Mouse (Mus musculus) lung, postnatal 14 days (tissue): ENCODE results near the gene Prrx2.

ENCODE experiments used
- DNase-seq: peaks from one replicate; pipeline ENCODE4 v3.0.0; 2021

The Prrx2 gene

GRCm38 (mm10) chr2:30872669-30873068 lies 37.9 kb downstream of the Prrx2 start:
- DNase-seq, result no peak

DNA sequence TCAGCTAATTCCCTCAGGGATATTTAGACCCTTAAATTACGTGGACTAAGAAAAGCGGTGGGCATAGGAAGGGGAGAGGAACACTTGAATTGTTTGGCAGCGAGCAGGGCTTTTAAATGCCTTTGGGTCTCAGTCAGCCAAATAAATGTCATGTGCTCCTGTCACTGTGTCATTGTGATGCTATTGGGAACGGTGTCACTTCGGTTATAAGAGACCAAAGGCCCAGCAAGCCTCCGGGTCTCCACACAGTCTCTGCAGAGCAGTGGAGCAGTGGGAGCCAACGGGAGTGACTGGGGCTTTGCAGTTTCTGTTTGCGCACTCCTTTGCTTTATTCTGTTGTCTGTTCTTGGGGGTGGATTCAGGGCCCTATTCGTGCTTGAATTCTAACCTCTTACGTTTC lies 39.7 kb downstream of the Prrx2 start:
- DNase-seq, result no peak

DNA sequence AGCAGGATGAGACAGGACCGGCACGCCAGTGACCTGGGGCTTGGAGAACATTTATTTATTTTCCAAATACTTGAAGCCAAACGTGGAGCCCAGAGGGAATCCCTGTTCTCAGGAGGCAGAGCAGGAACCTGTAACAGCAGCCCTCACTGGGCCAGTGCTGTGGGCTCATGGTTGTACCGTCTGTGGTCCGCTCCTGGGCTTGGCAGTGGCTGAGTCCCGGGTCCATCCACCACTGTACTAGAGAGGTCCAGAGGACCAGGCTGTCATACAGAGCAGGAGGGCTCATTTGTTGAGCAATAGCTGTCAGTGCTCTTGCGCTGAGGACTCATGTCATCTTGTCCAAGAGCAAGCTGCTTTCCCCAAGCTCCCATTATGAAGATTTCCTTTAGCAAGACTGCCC lies 40.3 kb downstream of the Prrx2 start:
- no peak for DNase-seq

DNA sequence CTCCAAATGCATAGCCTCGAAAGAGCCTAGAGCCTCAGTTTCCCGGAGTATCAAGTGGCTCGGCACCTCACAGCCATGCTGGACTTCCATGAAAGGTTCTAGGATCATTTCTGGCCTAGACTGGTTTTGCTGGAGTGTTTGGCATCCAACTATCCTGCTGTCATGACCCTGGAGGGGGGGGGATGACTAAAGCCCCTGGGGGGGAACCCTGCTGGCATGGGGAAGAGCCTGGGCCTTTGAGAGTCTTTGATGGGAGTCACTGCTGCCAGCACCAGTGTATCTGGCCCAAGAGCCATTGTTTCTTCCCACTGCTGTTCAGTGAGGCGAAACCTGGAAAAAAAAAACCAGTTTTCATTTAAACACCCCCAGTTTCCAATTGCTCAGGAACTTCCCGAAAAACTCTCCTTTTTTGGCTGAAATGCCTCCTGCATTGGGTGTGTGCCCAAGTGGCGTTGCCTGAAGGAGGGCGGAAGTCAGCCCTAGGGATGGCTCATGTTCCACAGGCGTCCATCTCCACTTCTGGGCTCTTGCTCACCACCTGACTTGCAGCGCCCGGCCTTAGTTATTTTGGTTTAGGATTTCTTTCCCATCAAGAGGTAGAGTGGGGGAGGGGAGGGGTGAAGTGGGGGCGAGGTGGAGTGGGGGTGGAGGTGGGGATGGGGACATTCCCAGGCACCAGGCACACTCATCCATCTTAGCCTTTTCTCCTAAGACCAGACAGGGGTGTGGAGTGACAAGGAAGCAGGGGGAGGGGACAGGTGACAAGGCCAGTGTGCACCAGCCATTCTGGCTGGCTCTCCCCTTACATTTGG lies 41.1 kb downstream of the Prrx2 start:
- no peak for DNase-seq

GRCm38 (mm10) chr2:30879481-30879880 lies 44.7 kb downstream of the Prrx2 start:
- DNase-seq, result no peak

DNA sequence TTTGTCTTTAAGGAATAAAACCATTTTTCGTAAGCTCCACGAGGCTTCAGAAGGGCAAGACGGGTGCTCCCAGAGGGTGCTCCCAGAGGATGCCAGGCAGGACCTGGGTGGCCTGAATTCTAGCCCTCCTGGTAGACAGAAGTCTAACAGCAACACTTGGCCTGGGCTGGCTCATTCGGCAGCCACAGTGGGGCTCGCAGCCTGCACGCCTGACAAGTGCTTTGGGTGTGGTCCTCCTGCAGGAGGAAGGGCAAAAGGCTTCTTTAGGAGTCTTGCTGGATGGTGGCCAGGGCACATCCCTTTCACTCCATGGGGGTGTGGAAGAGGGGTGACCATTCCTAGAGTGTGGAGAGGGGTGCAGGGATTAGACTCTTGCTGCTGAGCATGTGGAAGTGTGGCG lies 46.4 kb downstream of the Prrx2 start:
- no peak for DNase-seq

DNA sequence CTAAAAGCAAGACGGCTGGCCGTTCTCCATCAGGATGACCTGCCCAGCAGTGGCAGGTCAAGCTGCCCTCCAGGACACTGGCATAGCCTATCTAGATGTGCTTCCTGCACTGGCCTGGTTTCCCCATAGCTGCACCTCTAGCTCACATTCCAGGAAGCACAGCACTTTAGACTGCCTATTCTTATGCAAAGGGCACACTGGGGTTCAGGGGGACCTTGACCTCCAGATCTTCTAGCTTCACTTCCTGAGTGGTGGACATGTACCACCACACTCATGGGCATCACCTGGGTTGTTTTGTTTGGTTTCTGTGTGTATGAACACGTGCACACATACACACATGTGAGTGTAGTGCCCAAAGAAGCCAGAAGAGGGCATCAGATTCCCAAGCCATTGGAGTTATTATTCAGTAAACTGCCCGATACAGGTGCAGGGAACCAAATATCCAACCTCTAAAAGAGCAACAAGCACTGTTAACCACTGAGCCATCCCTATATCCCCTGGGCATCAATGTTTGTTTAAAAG lies 50.1 kb downstream of the Prrx2 start:
- no peak for DNase-seq

DNA sequence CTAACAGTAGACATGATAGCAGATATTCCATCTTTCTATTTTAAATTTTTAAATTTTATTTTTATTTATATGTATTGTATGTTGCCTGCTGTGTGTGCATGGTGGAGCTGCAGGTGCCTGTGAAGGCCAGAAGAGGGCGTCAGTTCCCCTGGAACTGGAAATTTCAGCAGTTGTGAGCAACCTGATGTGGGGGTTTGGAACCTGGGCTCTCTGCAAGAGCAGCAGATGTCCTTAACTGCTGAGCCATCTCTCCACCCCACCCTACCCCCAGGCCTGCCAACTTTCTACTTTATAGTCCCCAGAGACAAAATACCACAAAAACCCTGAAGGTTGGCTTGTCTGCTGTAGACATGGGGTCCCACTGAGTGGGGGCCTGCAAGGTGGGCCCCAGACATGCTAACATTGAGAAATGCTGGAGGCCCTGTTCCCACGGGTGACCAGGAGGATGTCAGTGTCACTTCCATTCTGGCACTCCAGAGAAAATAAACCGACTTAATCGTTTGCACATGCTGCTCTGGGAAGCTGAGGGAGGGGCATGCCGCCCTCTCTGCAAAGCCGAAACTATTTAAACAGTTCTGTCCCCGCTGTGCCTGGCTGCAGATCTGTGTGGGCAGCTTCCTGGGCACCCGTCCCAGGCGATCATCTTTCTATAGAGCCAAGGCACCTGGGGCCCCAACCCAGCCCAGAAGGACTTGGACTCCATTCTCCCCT lies 50.8 kb downstream of the Prrx2 start:
- DNase-seq, result peak; percentile 18

DNA sequence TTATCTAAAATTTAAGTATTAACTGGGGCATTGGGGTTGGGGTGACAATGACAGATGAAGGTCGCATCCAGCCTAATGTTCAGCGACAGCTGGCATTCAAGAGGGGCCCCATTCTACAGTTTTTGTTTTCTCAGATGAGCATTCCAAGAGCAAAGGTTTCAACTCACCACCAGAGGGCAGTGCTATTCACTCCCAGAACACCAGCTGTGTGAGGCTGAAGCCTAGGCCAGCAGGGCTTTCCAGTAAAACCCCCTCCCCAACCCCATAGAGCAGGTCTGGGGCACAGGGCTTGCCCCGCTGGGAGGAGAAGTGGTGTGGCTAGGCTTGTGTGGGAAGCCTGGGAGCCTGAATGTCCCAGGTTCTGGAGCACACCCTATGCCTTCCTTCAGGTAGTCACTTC lies 56.2 kb downstream of the Prrx2 start:
- peak; percentile 69 for DNase-seq

DNA sequence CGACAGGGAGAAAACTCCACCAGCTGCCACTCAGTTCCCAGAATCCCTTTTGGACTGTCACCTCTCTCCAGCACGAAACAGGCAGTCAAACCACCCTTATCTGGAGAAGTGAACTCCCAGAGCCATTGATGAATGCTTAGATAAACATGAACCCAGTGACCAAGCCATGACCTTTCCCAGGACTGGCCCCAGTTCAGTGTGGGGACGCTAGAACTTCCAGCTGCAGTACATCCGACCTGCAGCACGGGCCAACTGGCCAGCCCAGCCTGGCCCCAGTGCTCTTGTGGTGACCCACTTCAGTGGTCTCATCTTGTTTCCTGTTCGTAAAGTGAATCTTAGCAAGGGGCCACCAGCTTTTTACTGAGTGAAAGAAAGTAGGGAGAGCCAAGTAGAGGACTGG lies 58.6 kb downstream of the Prrx2 start:
- DNase-seq, result no peak

DNA sequence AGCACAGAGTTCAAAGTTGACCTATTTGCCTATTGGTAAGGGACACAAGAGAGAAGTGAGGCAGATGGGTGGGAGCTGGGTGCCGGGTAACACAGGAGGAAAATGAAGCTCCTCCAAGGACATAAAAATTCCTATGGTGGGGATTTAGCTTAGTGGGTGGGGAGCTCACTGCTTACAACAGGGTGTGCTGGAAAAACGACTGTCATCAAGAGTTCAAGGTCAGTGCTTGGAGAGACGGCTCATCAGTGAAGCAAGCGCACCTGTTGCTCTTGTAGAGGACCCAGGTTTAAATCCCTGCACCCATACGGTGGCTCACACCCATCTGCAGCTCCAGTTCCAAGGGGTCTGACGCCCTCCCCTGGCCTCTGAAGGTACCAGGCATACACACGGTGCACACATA lies 59.2 kb downstream of the Prrx2 start:
- no peak for DNase-seq

DNA sequence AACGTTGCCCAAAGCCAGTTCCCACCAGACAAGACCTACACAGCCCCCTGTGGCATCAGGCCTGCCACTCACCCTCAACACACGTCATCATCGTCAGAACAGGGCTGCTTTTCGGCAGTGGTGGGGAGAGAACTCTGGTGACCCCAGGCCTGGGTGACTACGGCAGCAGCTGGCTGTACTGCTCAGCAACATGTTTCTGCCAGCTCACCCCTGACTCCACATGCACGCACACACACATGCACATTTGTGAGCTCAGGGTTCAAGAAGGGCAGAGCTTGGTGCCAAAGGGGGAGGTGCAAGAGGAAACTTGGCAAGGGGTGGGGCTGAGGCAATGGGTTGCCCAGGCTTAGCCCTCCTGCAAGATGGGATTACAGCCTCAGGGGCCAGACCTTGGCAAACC lies 62.5 kb downstream of the Prrx2 start:
- no peak for DNase-seq

DNA sequence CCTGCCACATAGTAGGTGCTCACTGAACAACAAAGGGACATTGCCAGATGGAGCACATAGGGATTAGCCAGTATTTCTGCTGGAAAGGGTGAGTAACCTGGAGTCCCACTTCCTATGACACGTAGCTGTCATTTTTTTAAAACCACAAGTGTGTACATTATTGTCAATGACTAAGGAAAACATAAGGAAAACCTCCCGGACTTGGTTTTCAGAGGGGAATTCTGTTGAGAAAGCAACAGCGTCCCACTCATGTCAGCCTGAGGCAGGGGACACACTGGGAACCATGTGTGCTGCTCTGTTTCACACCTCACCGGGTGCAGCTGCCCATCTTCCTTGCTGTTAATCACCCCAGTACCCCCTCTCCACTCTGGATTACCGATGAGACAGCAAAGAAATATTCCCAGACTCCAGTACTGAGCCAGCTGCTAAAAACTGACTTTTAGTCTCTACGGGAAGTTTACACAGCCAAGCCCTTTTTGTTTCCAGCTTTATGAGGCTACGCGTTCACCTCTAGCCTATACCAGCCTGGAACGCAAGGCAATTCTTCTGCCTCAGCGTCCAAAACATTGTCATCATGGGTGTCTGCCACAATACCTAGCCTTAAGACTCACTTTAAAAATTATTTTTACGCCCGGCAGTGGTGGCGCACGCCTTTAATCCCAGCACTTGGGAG lies 64.8 kb downstream of the Prrx2 start:
- no peak for DNase-seq

DNA sequence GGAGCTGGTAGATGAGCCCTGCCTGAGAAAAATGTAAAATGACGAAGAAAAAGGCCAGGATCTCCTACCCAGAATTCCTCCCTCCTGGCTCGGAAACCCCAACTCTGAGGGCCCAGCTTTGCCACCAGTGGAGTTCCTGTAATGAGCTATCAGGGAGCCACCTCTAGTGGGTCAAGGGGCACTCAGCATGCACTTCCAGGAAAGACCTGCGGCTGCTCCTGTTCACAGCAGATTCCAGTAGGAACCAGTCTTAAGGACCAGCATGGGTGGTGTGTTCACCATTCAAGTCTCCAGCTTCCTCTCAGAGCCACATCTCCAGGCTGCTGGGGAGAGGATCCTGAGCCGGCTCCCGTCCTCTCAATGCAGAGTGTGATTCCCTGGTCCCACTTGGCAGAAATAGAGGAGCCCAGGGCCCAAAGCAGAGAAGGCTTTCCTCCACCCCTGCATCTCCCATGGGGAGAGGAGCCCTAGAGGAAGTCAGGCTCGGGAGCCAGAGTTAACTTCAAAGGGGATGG lies 66.9 kb downstream of the Prrx2 start:
- DNase-seq, result no peak

DNA sequence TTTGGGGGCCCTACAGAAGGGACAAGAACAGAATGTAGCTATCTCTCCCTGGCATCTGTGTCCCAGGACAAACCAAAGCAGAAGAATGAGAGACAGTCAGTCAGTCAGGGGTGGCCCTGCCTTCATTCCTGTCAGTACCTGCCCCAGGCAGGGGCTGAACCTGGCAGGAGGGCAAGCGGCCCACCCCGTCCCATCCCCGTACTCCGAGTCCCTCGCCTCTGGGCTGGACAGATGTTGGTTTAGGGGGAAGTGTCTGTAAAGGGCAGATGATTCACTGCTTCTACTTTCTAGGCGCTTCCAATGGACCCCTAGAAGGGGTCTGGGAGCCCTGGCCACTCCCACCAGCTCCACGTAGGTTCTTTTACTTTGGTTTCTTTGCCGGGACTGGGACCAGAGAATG lies 67.5 kb downstream of the Prrx2 start:
- DNase-seq, result no peak

- DNase-seq, result no peak
These were observed 68.3 kb downstream of the Prrx2 start for GRCm38 (mm10) chr2:30902726-30903722.

GRCm38 (mm10) chr2:30904231-30904630 lies 69.5 kb downstream of the Prrx2 start:
- DNase-seq, result no peak

GRCm38 (mm10) chr2:30904991-30905390 lies 70.2 kb downstream of the Prrx2 start:
- DNase-seq, result no peak

GRCm38 (mm10) chr2:30905906-30906305 lies 71.1 kb downstream of the Prrx2 start:
- no peak for DNase-seq

- DNase-seq, result no peak
These were observed 71.9 kb downstream of the Prrx2 start for GRCm38 (mm10) chr2:30906641-30907040.

GRCm38 (mm10) chr2:30912291-30912773 lies 77.6 kb downstream of the Prrx2 start:
- DNase-seq, result peak; percentile 85

DNA sequence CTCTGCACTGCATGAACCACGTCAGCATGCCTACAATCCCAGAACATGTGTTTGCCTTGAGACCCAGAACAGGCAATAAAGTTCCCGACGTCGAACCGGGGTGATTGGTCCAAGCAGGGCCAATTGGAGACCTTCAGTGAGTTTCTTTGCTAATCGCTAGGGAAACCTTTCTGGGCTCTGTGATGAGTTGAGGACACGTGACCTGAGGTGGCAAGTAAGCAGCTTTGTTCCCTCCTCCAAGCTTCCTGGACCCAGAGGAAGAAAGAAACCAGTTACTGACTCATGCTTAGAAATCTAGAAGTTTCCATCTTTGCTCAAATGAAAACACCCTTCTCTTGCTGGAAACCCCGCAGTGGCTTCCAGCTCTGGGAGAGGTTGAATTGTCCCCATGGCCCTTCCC lies 78.2 kb downstream of the Prrx2 start:
- no peak for DNase-seq
